Mouse (Mus musculus) lung, postnatal 0 days (tissue): ENCODE measurements around the gene Igsf8.

ENCODE experiments used
- CTCF ChIP-seq: IDR thresholded peaks from 2 replicates; pipeline ENCODE4 v1.5.1; 2016; ENCODE audit warnings: antibody characterized with exemption, mild to moderate bottlenecking
- EP300 ChIP-seq: IDR thresholded peaks from 2 replicates; pipeline ENCODE4 v1.6.1; 2016; ENCODE audit warnings: antibody characterized with exemption, mild to moderate bottlenecking, control low read depth

GRCm38 (mm10) chr1:172308409-172308808 lies 47.0 kb downstream of the Igsf8 start:
- no peak for TF ChIP-seq EP300
- no peak for TF ChIP-seq CTCF
